Mouse (Mus musculus): ENCODE measurements around the gene Mdga2. TPM values are rescaled to one million over a fixed set of nuclear protein-coding genes. Genes with fewer than 3 reads are reported as not detected.

Mdga2 gene
- polyA plus RNA-seq, 1 experiment, result 0.37 TPM

GRCm38 (mm10) chr12:66443340-66443739, 779.0 kb downstream of the Mdga2 start:
- Histone ChIP-seq H3K27ac (ENCODE audit: control insufficient read depth, insufficient read depth, low read depth, low read length, poor library complexity) (no peak overlapping the region), H3K4me3 (replicated peaks; ENCODE audit: control insufficient read depth, low read depth, low read length) (no peak overlapping the region), H3K4me1 (ENCODE audit: control insufficient read depth, insufficient read depth, low read length) (no peaks in the 10 kb centered on the region)
- WGBS, result 60% methylated on average over 2 of the region's 2 CpGs
- TF ChIP-seq CTCF (IDR thresholded peaks at IDR 0.05; ENCODE audit: control insufficient read depth, insufficient read depth, low read length), result no peak

Measured in bone marrow, adult 2 months (tissue).